Mouse (Mus musculus) lung, adult 2 months (tissue): ENCODE measurements around the gene Myocd.

Source experiments
- CTCF ChIP-seq: fragments of 200-500 bp; IDR thresholded peaks from 2 replicates; pipeline ENCODE4 v1.5.1; 2011; ENCODE audit warnings: mild to moderate bottlenecking, low read length, control low read depth; ENCODE audit not compliant: insufficient read depth
- POLR2A ChIP-seq: fragments of 200-500 bp; IDR thresholded peaks from 2 replicates; pipeline ENCODE4 v1.6.1; 2011; ENCODE audit warnings: low read depth, mild to moderate bottlenecking, control low read depth, low read length, borderline replicate concordance; ENCODE audit errors: extremely low read depth

DNA sequence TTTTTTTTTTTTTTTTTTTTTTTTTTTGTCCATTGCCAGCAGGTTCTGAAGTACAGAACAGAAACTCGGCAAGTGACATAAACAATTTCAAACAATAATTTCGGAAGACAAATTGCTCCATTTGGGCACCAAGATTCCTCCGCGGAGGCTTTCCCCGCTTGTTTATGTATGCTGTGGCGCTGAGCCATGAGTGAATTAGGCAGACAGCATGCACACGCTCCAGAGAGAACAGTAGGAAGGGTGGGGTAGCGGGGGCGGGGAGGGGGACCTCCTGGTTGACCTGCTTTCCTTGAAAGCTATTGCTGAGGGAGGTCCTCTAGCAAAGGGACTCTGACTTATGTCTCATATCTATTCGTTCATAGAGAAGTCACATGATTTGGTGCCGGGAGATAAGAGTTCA, 13.6 kb downstream of the Myocd start:
- TF ChIP-seq POLR2A (no peak), CTCF (no peak)
